Mouse (Mus musculus) large intestine, adult 2 months (tissue): Measurements from ENCODE around the gene Prkce. TPM values are rescaled to one million over a fixed set of nuclear protein-coding genes. Genes with fewer than 3 reads are reported as not detected.
A peak's percentile ranks its signal among the peaks of the same experiment; 100 is the strongest.

ENCODE experiments used
- DNase-seq: peaks from one replicate; pipeline ENCODE4 v3.0.0-alpha.2; 2012; ENCODE audit warnings: low read depth, low spot score
- WGBS: fragments of 180-500 bp; shearing (Covaris S2); methylation state at CpG from one replicate; pipeline ENCODE4 v1.1.7; 2018; 5-methylcytosine and 5-hydroxymethylcytosine counted together
- polyA plus RNA-seq: library from polyadenylated mRNA; depleted of rRNA; stranded (reverse); fragments of >200 nt; gene quantifications from 2 replicates; pipeline ENCODE4 v1.2.3, GENCODE M21; 2012

The Prkce gene
- polyA plus RNA-seq, 1 experiment: 3.3 TPM

DNA sequence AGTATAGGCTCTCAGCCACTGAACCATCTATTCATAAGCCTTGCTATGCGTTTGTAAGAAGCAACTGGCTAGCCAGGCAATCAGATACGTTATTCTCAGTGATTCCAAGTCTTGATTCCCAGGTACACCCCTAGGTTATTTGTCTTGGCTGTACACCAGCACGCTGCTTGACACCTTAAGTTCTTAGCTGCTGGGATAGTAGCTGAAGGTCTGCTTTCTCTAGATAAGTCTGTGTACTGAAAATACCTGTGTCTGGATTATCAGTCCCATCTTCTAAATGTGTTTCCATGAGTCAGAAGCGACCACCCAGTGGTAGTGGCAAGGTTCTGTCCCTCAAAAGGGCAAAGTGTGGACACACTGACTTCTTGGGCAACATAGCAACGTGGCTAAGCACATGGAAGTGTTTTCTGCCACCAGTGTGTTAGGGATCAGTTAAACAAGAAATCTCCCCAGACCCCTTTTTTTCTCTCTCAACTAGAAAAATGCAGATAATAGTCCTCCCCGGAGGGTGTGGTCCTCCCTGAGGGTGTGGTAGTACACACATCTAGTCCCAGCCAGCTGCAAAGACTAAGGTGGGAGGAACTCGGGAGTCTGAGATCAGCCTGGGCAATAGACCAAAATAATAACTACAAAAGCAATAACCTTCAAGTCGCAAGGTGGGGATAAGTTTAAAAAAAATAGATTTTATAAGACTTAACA lies 442.8 kb downstream of the Prkce start:
- peak; percentile 57 for DNase-seq
- 26% methylated on average over 8 of the region's 8 CpGs for WGBS

DNA sequence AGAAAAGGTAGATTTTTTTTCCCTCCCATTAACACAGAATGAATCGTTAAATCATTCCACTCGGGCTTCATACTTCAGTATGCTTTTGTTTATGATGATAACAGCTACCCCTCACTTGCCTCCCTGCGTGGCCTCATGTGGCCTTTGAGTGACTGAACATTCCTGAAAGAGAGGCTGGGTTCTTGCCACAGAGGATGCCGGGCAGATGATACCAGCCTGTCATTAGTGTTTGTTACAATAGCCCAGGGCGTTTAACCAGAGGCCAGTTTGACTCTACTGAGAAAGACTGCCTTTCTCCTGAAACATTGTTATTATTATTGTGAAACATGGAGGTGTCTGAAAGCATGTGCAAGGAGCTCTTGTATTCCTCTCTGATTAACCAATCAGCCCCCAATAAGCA lies 444.2 kb downstream of the Prkce start:
- no peak for DNase-seq
- 69% methylated on average over 5 of the region's 5 CpGs for WGBS

DNA sequence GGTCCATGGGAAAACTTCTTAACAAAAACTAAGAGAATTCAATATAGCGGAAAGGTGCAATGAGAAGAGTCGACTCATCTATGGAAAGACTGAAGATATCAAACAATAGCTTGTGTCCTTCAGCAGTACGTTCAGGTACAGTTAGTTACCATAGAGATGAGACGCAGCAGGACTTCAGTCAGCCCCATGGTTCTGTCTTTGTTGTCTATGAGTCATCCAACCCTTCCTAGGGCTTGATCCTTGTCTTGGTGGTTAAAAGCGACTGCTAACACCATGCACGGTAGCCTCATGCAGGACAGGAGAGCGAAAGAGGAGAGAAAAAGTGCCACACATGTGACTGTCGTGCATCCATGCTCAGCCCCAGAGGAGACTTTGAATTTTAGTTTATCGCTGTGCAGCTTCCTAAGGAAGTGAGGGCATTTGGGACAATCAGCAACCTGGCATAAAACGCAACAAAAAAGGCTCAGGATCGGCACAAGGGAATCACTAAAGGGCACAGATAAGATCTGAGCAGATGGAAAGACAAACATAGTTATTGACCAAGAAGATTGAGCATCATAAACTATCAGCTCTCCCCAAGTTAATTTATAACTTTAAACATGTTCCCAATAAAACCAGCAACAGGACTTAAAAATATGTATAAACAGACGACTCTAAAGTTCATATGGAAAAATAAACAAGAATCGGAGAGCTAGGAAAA lies 448.2 kb downstream of the Prkce start:
- DNase-seq: peak; percentile 36
- 37% methylated on average over 13 of the region's 13 CpGs for WGBS

DNA sequence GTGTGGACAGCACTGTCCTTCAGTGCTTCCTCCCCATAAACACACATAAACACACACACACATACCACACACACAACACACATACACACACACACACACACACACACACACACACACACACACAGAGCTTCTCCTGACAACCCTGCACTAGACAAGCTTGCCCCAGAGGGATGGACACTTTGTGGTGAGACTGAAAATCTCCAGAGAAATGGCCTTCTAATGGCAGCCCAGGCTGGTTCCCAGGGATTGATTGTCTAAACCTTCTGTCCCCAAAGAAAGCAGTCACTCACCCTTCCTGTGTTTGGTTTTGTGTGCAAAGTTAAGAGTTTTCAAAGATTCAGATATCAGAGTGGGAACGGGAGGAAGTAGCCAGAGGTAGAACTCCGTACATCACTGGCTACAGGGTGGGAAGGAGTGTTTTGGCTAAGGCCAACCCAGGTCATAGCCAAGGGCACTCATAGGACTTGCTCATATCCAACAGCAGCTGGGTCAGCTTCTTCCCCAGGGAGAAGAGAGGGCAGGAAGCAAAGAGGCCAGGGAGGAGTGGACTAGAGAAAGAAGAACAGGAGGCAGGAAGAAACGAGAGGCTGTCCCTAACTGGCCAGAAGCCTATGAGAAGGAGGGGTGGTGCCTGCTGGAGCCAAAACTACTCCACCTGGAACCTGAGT lies 450.1 kb downstream of the Prkce start:
- WGBS: 74% methylated on average over 3 of the region's 3 CpGs
- DNase-seq: no peak

DNA sequence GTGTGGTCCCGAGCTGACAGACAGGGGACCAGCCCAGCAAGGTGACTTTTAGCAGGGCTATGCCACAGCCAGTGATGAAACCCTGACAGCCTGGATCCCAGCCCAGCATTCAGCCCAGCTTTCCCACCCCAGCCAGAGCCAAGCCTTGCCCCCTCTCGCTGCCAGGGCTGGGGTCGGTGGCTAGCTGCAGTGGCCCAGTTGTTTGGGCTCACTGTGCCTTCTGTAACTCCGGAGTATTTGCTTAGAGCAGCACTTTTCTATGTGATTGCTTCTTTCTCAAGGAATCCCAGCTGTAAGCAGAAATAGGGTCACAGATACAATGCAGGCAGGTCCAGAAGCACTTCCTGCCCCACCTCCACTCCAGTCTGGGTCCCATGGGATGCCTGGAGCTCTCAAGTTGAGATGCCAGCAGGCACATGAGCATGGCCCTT lies 450.9 kb downstream of the Prkce start:
- DNase-seq: no peak
- 56% methylated on average over 4 of the region's 4 CpGs for WGBS

DNA sequence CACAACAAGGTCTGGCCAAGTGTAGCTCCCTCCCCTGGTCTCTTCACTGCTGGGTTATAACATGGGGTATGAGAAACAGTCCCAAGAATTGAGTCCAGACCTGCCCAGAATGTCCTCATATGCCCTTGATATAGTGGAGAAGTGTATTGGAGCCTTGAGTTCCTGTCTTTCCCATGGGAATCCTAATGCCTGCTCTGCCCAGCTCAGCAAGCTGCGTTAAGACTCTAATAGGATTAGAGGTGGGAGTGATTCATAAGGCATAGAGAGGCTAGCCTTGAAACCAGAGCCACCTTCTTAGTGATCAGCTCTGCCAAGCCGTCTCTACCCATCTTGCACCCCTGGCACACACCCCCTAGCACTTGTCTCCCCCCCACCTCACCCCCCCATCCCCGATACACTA lies 455.3 kb downstream of the Prkce start:
- 91% methylated on average over 3 of the region's 3 CpGs for WGBS

DNA sequence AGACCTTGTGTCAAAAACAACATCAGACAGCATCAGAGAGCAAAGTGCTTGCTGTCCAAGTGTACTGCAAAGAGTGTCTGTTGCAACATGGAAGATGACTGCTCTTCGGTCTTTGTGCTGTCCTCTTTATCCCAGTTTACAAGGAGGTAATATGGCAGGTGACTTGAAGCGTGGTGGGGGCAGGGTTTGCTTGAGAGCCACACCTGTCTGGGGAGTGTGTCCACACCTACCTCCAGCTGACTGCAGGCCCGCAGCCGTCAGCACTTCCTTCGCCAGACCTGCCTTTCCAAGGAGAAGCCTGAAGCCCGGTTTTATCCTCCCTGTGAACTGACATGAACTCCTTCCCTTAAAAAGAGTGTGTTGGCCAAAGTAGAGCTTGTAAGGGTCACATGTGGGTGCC lies 458.9 kb downstream of the Prkce start:
- DNase-seq: peak; percentile 52
- 35% methylated on average over 6 of the region's 6 CpGs for WGBS

More for the DNA sequence above, 455.3 kb downstream of the Prkce start:
- DNase-seq: no peak

DNA sequence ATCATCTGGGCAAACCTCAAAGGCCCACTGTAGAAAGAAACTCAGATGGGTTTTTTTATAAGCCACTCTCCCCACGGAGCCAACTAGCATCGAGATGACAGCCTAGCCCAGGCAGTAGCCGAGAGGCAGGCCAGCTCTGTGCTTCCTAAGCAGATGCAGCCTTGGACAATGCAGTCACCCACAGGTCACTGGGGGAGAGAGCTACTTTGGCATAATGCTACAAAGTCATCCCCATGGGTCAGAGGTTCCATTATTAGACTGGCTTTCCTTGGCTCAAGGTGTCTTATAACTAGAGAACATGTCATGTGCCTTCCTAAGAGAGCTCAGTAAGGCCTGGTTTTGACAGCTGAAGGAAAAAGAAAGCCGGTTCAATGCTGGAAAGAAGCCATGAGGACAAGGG lies 465.5 kb downstream of the Prkce start:
- no peak for DNase-seq
- 82% methylated on average over 4 of the region's 4 CpGs for WGBS

DNA sequence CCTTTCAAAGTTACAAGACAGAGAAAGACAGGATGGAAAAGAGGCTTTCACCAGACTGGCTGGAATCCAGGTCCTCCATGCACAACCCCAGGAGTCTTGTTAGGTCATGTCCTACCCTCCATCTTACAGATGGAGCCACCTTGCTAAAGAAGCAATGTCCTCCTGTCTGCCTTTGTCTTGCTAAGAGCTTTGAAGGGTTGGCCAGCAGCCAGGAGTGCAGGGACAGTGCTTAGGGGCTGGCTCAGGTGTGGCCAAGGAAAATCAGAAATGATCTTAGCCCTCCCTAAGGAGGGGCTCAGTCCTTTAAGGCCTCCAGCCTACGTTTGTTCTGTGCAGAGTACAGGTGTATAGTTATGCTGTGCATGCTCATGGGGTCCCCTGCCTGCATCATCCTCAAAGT lies 469.7 kb downstream of the Prkce start:
- 62% methylated on average over 1 of the region's 1 CpGs for WGBS
- no peak for DNase-seq

DNA sequence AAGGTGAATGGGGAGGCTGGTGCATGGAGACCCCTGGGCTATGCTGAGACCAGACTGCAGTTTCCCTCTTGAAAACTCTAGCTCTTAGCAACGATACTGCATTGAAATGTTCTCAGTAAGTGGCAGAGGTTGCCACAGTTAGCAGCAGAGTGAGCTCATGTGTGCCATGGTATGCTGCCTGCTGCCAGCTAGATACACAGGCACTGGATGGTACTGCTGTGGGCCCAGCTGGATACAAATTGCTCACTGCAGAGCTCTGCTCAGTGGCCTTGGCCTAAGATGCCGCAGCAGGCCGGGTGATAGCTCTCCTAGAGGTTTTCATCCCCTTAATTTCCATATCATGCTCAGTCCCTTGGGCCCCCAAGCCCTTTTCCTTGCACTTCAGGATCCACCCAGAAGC lies 471.7 kb downstream of the Prkce start:
- no peak for DNase-seq
- 89% methylated on average over 3 of the region's 3 CpGs for WGBS

DNA sequence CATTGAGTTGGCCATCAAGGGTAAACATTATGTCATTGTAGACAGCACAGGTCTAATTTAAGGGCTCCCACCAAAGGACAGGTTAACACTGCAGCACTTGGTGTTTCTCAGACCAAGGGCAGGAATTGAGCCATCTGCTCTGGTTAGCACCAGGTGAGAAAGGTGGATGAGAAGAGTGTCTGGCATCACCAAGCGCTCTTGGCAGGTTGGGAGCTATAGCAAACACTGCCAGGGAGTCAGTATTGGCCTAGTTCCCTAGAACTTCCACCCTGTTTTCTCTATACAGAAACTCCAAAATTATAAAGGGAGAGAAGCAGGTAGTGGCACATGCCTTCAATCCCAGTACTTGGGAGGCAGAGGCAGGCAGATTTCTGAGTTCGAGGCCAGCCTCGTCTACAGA lies 479.6 kb downstream of the Prkce start:
- WGBS: 94% methylated on average over 3 of the region's 3 CpGs
- DNase-seq: no peak

DNA sequence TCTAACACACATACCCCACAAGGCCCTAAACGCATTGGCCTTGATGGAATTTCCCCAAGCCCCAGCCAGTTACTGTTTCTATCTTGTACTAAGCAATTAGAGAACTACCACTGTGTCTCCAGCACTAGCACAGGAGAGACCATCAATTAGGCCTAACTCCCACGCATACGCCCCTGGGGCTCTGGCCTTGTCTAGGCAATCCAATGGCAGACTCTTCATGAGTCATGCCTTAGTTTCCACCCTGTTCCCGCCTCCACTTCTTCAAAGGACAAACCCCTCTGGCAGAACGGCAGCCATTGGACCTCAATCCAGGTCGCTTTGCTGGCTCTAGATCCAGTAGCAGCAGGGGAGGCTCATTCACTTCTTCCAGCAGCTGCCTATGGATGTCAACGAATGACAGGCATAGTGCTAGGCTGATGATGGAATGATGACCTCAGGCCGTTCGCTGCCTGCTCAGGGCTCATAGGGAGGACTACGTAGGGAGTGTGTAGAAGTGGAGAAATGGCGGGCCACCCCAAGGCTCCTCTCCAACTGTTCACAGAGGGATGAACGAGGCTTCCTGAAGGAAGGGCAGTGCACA lies 481.4 kb downstream of the Prkce start:
- 93% methylated on average over 12 of the region's 12 CpGs for WGBS
- DNase-seq: no peak

DNA sequence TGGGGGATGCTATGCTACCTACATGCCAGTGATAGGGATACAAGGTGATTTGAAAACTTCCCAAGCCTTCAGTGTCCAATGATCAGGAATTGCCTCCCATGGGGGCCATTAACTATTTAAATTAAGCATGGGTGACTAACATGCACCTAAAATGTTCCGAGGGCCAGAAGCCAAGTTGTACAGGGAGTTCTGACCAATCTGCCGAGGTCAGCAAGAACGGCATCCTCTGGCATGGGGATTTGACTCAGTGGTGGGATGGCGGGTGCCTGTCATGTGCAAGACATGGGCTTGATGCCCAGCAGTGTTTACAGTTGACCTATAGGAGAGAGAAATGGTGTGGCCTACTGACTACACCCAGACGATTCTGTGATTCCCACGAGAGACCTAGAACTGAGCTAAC lies 482.7 kb downstream of the Prkce start:
- 89% methylated on average over 6 of the region's 6 CpGs for WGBS
- DNase-seq: no peak

DNA sequence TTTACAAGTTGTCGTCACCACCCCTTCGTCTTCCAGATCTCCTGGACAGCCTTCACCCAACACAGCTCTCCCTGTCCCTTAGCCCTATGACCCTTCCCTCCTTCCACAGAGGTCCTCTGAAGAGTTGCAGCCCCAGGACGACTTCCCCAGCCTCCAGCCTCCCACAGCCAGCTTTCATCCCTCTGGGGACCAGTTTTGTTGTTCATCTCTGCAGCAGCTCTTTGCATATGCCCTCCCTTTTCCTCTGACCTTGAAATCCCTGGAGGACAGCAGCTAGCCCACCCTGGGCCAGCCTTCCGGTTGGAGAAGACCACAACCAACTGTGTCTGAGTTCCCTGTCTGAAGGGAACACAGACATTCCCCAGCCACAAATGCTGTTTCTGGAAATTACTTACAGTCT lies 483.5 kb downstream of the Prkce start:
- DNase-seq: no peak
- 78% methylated on average over 4 of the region's 4 CpGs for WGBS

DNA sequence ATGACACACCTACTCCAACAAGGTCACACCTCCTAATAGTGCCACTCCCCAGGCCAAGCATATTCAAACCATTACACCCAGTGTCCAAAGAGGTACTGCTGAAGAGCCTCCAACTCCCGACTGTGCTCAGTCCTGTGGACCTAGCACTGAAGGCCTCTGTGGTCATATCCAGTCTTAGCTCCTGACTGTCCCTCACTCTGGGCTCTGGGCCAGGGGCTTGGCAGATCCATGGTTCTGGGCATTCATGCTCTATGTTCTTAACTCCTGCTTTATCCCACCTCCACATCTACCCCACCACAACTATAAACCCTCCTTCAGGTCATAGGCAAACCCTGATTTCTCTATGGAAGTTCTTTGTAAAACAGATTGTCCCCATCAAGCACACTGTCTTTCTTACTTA lies 485.2 kb downstream of the Prkce start:
- DNase-seq: no peak
- 88% methylated on average over 1 of the region's 1 CpGs for WGBS

DNA sequence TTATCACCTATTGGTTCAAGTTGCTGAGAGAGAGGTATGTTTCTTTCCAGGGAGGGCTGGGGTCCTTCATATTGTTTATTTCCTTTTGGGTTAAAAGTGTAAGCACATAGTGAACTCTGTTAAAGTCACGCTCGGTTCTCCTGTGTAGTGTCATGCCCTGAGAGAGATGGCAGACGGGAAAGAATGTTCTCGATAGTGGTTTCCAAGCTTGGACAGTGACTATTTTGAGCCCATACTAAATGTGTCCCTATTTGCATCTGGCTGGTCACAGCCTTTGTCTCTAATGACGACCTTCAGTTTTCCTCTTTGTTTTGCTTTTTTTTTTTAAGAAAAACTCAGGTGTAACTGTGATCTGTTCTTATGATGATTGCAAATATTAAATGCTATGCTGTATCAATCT lies 488.8 kb downstream of the Prkce start:
- DNase-seq: no peak
- 86% methylated on average over 5 of the region's 5 CpGs for WGBS

DNA sequence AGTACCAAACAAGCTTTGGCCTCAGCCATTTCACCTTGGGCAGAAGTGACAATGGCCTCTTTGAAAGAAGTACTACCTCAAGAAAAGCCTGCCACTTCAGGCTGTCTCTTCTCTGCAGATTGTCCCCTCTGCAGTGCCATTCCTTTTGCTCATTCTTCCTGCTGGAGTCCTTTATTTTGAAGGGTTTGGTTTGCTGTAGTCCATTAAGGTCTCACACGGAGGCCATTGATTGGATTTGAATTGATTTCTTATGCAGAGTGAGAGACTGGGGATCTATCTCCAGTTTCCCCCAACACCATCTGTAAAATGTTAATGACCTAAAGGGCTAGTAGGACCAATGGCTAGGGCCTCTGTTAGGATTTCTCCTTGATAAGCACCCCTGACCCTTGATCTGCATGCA lies 494.7 kb downstream of the Prkce start:
- no peak for DNase-seq
- 86% methylated on average over 1 of the region's 1 CpGs for WGBS

DNA sequence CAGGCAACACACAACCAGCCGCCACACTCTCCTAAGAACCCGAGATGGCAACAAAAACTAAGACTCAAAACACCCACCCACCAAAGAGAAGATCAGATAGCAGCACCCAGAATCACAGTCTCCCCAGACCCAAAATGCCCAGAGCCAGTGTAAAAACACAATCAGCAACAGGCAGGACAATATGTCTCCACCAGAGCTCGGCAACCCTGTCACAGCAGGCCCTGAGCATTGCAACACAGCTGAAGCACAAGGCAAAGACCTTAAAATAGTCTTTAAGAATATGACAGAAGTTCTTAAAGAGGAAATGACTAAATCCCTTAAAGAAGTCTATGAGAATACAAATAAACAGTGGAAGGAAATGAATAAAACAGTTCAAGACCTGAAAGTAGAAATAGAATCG lies 495.9 kb downstream of the Prkce start:
- no peak for DNase-seq
- WGBS: 80% methylated on average over 4 of the region's 4 CpGs

DNA sequence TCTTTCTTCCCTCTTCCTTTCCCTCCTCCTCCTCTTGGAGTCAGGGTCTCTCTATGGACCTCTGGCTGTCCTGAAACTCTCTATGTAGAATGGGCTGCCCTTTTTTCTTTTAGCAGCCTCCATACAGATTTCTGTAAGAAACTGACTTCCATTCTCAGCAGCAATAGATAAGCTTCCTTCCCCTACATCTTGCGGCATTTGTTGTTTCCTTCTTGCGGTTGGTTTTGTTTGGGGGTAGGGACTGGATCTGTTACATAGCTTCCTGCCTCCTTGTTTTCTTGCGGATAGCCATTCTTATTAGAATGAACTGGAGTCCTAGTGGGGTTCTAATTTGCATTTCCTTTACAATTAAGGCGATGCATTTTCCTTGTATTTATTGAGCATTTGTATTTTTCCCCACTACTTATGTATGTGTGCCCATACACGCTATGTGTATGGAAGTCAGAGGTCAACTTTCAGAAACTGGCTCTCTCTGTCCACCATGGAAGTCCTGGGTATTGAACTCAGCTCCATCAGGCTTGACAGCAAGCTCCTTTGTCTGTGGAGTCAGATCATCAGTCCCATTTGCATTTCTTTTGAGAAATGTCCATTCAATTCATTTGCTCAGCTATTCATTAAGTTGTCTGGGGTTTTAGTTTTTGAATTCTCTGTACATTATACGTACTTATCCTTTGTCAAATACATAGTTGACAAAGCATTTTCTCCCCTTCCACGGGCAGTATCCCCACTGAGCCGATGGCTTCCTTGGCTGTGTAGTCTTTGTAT lies 500.4 kb downstream of the Prkce start:
- WGBS: 84% methylated on average over 8 of the region's 8 CpGs
- DNase-seq: no peak
